Mouse (Mus musculus): ENCODE data around the gene Cited2.

The Cited2 gene

DNA sequence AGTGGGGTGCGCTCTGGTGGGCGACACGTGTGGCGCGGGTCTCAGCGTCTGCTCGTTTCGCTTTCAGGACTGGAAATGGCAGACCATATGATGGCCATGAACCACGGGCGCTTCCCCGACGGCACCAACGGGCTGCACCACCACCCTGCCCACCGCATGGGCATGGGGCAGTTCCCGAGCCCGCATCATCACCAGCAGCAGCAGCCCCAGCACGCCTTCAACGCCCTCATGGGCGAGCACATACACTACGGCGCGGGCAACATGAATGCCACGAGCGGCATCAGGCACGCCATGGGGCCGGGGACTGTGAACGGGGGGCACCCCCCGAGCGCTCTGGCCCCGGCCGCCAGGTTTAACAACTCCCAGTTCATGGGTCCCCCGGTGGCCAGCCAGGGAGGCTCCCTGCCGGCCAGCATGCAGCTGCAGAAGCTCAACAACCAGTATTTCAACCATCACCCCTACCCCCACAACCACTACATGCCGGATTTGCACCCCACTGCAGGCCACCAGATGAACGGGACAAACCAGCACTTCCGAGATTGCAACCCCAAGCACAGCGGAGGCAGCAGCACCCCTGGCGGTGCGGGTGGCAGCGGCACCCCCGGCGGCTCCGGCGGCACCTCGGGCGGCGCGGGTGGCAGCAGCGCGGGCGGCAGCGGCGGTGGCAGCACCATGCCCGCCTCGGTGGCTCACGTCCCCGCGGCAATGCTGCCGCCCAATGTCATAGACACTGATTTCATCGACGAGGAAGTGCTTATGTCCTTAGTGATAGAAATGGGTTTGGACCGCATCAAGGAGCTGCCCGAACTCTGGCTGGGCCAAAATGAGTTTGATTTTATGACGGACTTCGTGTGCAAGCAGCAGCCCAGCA is 1.1 kb downstream of the Cited2 start:
- peak; percentile 89 for DNase-seq (ENCODE audit: low read depth, low spot score)

DNA sequence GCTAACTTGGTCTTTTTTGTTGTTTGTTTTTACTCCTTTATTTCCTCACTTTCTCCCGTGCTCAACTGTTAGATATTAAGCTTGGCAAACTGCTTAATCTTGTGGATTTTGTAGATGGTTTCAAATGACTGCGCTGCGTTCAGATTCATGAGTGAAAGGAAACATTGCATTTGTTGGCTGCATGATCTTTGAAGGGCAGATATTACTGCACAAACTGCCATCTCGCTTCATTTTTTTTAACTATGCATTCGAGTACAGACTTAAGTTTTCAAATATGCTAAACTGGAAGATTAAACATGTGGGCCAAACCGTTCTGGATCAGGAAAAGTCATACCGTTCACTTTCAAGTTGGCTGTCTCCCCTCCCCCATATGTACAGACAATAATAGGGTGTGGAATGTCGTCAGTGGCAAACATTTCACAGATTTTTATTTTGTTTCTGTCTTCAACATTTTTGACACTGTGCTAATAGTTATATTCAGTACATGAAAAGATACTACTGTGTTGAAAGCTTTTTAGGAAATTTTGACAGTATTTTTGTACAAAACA is 2.1 kb downstream of the Cited2 start:
- no peak for DNase-seq (ENCODE audit: low read depth, low spot score)

DNA sequence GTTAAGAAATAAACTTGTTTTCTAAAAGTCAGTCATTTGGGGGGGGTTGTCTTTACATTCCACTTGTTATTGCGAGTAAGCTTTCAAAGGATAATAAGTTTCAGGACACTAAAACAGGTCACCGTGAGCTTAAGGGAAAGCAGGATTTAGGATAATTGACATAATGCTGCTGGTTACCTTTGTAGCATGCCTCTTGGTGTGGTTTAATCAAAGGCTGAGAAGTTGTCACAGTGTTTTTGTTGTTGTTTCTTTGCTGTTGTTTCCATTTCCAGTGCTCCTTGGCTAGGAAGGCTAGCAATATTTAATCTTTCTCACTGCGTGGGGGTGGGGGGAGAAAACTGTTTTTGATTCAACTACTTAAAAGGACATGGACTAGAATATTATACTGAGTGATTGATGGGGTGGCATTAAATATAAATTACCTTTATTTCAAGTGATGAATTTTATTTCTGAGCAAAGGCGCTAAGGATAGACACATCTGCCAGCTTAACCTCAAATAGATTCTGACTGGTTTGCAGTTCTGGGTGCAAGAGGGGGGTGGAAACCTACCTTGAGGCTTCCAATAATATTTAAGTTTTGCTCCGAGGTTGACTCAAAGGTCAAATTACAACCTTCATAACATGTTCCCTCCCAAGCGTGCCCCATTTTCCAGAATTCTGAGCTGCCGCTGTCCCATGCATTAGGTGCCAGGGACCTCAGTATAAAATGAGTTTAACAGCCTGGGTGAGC is 2.8 kb downstream of the Cited2 start:
- DNase-seq (ENCODE audit: low read depth, low spot score): no peak

DNA sequence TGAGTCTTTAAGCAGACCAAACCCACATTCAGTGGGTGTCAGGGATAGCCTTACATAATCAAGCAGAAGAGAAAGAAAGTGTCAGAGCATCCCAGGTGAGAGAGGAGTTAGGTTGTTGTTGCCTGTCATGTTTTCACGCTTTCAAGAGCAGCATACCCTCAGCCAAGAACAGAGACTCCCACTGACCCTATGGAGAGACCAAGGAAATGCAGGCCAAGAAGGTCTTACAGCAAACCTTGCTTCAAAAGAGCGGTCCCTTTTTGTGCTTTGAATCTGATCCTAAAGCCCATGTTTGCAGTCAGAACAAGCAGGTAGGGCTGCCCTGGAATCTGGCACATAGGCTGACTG is 3.3 kb downstream of the Cited2 start:
- DNase-seq (ENCODE audit: low read depth, low spot score): no peak

DNA sequence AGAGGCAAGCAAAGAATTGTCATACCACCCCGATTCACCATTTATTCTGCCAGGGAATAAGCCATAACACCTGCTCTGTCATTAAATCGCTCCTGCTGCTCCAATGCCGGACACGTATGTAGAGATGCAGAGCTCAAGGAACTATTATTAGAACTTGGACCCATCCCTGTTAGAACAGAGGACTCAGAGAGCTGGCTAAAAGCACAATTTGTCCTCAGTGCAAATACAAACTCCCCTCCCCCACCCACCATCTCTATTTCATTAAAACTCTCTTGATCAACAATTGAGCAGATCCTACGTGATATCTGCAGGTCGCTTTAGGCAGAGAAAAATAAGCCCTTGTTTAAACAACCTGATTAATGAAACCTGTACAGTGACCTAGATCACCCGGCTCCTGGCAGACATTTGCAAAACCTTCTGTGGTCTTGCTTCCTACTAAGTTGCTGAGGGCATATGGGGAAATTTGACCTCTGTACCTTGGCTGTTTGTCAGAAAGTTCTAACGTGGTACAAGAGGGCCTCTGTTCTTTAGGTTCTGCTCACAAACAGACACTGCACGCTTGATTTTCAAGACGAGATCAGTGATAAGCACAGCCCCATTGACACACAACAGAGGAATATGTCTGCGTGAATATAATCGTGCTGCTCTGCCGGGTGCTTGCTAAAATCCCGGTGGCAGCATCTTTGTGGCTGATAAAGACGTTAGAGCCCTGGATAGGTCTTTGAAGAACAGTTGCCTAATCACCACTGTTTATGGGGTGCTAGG is 4.3 kb downstream of the Cited2 start:
- DNase-seq (ENCODE audit: low read depth, low spot score): peak; percentile 37

DNA sequence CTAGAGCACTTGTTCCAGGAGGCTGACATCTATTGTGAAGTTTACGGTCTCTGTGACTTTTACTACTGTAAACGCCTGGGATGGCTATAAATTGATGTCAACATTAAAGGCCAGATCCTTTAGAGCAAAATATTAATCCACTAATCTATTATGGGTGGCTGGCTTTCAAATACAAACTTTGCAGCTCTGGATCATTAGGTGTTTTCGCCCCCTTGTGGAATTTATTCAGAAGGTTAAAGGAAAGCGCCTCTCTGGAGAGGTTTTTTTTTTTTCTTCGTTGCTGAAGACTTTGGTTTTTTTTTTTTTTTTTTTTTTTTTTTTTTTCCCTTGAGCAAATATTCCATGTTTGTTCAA is 4.9 kb downstream of the Cited2 start:
- peak; percentile 72 for DNase-seq (ENCODE audit: low read depth, low spot score)

DNA sequence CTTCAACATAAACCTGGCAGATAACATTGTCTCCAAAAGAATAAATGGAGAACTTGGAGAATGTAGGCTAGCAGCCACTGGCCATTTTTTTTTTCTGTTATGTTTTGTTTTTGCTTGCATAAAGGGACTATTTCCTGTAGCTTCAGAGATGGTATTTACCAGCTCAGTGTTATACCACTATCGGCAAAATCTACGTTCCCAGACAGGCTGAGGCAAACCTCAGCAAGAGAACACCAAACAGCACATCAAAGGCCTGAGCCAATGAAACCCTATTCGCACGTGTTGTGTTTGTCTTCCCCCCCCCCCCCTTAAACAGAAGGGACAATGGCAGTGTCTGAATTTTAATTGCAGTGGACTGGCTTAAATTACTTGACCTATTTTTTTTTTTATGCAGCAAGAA is 5.7 kb downstream of the Cited2 start:
- peak; percentile 67 for DNase-seq (ENCODE audit: low read depth, low spot score)

DNA sequence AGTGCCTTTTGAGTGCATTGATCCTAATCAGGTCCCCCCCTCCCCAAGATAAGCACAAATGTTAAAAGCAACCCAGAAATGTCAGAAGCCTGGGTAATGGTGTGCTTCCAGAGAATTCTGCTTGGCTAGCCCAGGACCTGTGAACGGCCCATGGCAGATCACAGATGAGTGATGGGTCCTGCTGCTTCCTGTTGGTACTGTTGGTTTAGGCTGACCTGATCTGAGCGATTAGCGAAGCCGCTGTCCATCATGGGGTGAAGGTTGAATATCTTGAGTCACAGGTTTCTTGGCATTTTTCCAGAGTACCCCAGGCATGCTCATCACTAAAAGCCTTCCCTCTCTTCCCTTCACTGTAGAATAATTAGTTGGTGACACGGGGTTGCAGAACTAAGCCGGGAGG is 6.5 kb downstream of the Cited2 start:
- DNase-seq (ENCODE audit: low read depth, low spot score): no peak

DNA sequence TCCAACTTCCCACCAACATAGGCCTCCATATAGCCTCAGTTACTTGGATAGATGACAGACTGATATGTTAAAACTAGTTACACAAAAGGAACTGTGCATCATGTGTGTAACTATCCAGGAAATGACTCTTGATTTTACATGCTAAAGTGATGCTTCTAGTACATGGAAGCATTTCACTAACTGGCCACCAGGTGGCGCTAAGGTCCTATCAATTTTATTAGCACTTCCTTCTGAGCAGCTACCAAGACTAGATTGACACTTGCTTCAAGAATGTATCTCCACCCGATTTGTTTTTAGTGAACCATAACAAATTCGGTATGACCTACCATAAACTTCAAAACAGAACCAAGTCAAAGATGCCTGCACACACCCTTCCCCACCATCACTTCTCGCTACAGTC is 10.0 kb downstream of the Cited2 start:
- DNase-seq (ENCODE audit: low read depth, low spot score): peak; percentile 91

DNA sequence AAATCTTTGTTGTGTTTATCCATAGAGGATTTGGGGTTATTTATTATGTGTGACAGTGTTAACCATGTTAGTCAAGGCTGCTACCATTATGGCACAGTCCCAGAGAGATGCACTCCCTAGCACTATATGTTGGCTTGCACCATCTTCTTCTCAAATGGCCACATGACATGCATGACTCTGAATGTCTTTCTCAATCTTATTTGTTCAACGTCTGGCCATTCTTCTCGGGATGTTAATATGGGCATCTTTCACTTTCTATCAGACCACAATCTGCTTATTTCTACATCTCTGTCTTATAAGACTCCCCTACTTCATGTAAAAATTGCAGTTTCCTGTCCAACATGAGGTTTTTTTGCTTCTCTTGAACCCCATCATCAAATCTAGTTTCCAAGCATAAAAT is 19.6 kb downstream of the Cited2 start:
- DNase-seq (ENCODE audit: low read depth, low spot score): no peak

DNA sequence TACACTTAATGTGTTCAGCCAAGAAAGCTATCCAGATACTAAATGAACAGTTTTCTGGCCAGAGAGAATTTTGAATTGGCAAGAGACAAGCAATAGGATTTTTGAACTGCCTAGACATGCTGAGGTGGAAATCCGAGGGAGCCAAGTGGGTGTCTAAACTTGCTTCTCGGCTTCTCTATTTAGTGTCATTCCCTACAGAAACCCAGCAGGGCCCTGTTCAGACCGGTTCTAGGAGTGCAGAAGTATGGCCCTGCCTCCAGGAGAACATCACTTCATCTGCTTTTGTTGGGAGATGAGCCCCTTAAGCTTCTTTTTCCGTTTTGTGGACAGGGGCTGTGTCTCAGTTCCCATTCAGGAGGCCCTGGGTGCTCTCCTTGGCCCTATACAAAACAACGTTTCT is 29.5 kb downstream of the Cited2 start:
- no peak for DNase-seq (ENCODE audit: low read depth, low spot score)

DNA sequence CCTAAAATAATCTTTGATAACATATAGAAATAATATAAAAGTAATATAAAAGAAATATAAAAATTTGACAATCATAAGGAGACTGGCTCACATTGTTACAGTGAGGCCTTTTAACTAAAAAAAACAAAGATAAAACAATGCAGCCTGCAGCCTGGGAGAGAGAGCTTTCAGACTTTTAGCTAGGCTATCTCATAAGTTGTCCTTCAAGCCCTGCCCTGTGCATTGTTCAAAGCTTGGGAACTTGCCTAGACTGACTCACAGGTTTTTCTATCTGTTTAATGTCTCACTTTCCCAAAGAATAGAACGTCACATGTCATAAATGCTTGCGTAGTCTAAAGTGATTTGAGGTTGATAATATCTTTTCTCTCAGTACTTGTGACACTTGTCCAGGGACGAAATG is 36.8 kb downstream of the Cited2 start:
- no peak for DNase-seq (ENCODE audit: low read depth, low spot score)

DNA sequence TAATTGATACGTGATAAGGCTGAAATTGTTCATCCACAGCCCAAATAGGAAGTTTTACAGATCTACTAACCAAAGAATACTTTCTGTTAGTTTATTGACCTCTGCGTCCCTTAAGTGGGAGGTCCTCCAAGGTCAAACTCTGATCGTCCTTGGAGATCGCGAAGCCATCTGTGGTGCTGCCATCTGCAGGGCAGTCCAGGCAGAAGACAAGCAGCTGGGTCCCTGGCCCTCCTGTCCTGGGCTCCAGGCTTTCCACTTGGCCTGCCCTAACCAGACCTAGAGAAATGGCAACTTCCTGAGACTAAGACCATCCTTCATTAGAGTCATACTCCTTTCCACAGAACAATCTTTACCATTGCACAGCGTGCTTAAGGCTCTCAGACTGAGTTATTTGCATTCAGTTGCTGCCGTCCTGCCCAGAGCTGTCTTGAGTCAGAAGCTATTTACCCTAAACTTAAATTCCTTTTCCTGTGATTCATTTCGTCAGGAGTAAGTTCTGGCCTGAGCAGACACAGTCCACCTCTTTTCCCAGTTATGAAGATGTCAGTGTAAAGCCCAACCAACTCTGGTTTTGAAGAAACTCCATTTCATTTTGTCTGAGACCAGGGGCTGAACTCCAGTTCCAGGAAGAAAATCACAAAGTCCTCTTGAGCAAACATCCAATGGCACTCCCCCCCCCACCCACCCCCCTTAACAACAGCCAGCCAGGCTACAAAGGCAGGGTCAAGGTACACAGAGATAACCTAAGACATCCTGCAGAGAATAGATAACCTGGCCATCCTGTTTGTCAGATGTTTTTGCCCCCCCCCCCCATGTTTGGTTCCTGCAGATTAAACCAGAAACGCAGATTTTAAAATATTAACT is 38.0 kb downstream of the Cited2 start:
- peak; percentile 17 for DNase-seq (ENCODE audit: low read depth, low spot score)

DNA sequence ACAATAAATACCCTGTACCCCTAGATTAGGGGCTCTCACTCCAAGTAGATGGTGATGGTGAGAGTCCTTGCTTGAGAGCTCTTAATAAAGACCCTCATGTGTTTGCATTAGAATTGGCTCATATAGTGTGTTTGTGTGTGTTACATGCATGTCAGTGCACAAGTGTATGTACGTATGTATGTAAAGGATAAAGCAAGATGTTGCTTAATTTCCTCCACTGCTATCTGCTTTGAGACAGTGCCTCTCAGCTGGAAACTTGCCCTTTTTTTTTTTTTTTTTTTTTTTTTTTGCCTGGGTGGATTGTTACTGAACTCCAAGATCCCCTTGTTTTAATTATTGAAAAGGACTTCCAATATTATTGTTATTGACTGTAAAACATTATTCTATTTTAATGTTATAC is 38.6 kb downstream of the Cited2 start:
- DNase-seq (ENCODE audit: low read depth, low spot score): no peak

DNA sequence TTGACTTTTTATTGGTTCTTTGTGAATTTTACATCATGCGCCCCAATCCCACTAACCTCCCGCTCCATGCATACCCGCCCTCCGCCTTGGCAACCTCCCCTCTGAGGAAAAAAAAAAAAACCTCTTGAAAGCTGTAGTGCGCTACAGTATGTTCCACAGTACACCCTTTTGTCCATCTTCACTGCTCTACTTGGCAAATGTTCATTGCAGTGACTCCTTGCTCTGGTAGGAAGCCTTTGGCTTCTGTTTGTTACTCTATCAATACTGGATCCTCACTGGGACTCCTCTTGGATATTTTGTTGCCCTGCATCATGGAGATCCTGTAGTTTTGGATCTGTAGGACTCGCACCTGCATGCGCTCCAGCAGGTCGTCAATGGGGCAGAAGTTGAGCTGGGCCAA is 39.9 kb downstream of the Cited2 start:
- no peak for DNase-seq (ENCODE audit: low read depth, low spot score)

DNA sequence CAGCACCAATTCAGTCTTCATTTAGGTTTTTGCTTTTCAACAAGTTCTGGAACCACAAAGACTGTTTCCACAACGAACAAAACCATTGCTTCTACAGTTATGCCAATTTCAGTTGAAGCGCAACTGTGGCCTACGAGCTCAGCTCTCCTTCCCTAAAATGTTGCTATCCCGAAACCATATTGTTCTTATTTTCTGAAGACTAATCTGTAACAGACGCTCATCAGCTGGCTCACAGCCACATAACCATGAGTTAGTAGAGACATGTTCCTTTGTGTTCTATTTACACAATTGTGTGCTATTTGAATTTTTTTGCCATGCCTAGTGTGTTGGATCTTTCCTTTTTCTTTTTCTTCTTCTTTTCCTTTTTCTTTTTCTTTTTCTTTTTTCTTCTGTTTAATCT is 46.8 kb downstream of the Cited2 start:
- DNase-seq (ENCODE audit: low read depth, low spot score): no peak

DNA sequence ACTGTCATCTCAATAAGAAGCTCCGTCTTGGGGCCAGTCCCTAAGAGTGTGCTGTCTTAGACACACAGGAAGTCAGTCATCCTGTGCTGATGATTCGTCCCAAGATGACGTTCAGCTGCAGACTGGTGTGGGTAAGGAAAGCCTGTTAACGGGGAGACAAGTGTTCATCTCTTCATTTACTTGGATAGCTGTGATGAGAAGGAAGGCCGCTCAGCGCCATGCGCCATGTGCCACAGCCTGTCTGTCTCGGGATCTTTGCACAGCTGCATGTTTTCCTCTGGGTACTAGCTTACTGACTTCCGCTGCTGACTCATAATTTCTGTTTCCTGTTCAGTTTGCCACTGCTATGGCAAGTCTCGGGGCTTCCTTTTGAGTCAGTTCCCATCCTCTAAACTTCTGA is 49.3 kb downstream of the Cited2 start:
- DNase-seq (ENCODE audit: low read depth, low spot score): peak; percentile 84

DNA sequence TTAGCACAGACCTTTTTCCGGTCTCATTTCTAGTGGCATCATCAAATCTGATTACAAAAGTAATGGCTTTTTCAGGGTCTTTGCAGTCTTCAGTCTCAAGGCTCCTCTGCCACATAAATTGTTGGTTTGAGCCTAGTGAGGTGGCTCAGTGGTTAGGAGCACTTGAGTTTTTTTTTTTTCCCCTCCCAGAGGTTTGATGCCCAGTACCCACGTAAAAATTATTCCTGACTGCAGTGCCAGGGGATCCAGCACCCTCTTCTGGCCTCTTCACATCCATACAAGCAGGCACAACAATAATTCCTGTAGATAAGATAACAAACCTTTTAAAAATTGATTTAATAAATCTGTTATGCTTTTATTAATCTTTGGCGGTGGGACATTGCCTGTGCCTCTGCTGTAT is 51.3 kb downstream of the Cited2 start:
- no peak for DNase-seq (ENCODE audit: low read depth, low spot score)

DNA sequence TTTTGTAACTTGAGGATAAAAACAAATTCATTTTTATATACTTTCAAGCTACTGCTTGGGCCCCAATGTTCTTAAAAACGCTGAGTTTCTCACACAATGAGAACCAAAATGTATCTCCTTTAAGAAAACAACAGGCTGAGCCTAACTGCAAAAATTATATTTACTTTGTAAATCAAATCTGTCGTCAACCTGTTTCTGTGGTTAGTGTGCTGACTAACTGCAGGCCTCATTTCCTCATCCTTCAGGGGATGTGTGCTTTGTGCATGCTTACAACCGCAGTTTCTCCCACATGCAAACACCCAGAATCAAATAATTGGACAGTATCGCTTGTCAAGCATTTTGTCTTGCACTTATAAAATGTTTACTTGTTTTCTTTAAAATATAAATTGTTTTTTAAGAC is 52.1 kb downstream of the Cited2 start:
- DNase-seq (ENCODE audit: low read depth, low spot score): peak; percentile 54

Data from CD4-positive, CD25-positive, alpha-beta regulatory T cell, adult 2 months (primary cell).